Mouse (Mus musculus): Measurements from ENCODE around the gene Ttc16. TPM values are rescaled to one million over a fixed set of nuclear protein-coding genes. Genes with fewer than 3 reads are reported as not detected.

The Ttc16 gene
- 0.69 and 0.95 TPM in 2 replicates for polyA plus RNA-seq (2015; fragmentation: Nextera tagmentation; extraction: Ambion mirVana)

GRCm38 (mm10) chr2:32775359-32776074 is at the start of gene Ttc16, which contains the start of gene Ptrh1:
Ttc16 (minus strand) TSS chr2:32775633.
Ptrh1 (plus strand) TSS chr2:32775786.
- peak; percentile 97 for DNase-seq (ENCODE audit: low spot score)

DNA sequence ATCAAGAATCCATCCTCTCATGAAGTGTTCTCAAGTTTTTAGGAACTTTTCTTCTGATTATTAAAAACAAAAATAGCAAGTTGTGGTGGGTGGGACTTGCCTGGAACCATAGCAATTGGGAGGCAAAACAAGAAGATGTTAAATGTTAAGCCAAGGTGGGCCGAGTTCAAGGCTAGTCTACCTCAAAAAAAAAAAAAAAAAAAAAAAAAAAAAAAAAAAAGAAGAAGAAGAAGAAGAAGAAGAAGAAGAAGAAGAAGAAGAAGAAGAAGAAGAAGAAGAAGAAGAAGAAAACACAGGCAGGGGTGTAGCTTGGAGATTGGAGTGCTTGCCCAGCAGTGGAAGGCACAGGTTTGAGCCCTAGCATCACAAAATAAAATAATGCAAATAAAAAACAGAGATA is 49.3 kb upstream of the Ttc16 start:
- no peak for DNase-seq (ENCODE audit: low spot score)

- DNase-seq (ENCODE audit: low spot score), result no peak
Observed at GRCm38 (mm10) chr2:32824181-32824580, 48.7 kb upstream of the Ttc16 start.

DNA sequence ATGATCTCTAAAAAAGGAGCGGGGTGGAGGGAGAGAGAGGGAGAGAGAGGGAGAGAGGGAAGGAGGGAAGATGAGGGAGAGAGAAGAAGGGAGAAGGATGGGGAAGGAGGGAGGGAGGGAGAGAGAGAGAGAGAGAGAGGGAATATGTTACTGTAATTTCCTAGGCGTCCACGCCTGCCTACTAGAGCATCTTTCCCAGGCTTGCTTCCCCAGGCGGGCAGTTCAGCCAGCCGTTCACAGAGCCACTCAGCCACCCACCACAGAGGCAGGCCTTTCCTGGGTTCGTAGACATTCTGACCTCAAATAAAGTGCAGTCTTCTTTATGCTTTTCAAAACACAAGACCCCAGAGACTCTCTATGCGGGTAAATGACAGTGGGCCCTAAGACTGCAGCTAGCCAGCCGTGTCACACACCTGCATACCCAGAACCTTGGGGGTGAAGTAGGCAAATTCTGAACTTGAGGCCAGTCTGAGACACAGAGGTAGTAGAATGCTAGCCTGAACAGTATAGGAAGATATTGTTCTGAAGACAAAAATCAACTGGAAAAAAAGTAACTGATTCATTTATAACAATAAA is 48.2 kb upstream of the Ttc16 start:
- DNase-seq (ENCODE audit: low spot score), result no peak

DNA sequence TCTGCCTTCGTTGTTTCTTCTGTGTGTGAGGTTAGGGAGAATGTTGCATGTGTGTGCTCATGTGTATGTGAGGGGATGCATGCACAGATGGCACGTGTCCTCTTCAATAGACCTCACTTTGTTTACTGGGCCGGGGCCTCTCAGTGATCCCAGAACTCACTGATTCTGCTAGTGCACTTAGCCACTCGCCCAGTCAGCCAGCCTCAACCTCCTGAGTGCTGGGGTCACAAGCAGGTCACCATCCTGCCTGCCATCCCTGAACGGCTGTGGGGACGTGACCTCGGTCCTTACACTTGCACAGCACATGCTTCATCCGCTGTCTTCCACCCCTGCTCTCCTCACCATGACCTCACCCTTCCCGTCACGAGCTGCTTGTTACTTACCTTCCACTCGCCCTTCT is 47.7 kb upstream of the Ttc16 start:
- DNase-seq (ENCODE audit: low spot score), result no peak

DNA sequence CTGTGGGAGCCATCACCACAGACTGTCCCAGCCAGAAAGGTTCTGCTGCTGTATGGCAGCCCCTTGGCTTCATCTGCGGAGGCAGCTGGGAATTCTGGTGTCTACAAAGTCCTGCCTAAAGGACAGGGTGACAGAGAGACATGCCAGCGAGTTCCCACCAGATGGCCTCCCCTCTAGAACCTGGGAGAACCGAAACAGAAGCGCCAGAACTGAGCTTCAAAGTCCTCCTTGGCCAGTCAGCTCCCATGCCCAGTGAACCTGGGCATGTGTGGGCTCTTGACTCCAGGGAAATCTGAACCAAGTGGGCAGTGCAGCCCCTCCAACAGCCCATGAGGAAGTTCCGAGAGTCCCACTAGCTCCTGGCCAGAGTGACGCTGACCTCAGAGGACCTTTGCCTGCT is 47.2 kb upstream of the Ttc16 start:
- no peak for DNase-seq (ENCODE audit: low spot score)

- peak; percentile 63 for DNase-seq (ENCODE audit: low spot score)
Observed at GRCm38 (mm10) chr2:32821041-32821802, 45.8 kb upstream of the Ttc16 start.

DNA sequence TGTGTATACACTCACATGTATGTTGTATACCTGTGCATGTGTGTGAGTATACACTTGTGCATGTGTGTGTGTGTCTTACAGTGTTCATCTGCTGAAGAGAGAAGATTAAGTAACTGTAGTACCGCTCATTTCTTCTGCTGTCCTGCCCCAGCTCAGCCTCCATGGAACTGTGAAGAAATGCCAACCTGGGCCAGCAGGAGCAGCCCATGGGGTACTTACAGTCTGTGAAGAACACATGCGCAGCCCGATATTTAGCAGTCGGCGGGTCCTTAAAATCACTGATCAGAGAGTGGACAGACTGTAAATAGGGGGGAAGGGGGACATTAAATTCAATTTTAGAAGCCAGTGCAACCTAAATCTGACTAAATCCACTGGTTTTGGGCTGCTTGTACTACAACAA is 42.8 kb upstream of the Ttc16 start:
- no peak for DNase-seq (ENCODE audit: low spot score)

- DNase-seq (ENCODE audit: low spot score), result no peak
Observed at GRCm38 (mm10) chr2:32817589-32817988, 42.2 kb upstream of the Ttc16 start.

DNA sequence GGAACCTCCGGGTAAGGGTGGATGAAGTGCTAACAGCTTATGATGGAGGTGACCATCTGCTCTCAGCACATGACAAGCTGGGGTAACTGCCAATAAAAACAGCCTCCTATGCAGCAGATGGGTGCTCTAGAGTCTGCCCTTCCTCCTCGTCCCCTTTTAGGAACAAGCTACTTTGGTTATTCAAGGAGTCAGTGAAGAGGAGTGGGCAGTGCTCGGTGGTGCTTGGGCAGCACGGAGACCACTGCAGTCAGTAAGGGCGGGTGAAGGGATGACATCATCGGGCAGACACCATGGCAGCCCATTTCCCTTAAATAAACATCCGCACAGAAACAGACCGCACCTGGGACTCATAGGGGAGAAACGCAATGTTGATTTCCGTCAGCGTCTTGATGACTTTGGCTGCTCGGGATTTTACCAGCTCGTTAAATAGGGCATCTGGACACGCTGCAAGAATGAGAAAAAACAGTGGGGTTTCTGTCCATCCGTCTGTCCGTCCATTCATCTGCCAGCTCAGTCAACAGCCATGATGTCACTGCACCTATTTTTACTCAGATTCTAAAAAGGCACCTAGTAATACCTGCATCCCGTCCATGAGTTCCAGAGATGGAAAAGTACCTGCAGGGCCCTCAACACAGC is 41.6 kb upstream of the Ttc16 start:
- no peak for DNase-seq (ENCODE audit: low spot score)

- DNase-seq (ENCODE audit: low spot score), result no peak
Observed at GRCm38 (mm10) chr2:32816497-32816896, 41.1 kb upstream of the Ttc16 start.

- DNase-seq (ENCODE audit: low spot score), result no peak
Observed at GRCm38 (mm10) chr2:32811959-32812358, 36.5 kb upstream of the Ttc16 start.

- DNase-seq (ENCODE audit: low spot score), result no peak
Observed at GRCm38 (mm10) chr2:32808816-32809566, 33.6 kb upstream of the Ttc16 start.

- no peak for DNase-seq (ENCODE audit: low spot score)
Observed at GRCm38 (mm10) chr2:32798251-32798962, 23.0 kb upstream of the Ttc16 start.

DNA sequence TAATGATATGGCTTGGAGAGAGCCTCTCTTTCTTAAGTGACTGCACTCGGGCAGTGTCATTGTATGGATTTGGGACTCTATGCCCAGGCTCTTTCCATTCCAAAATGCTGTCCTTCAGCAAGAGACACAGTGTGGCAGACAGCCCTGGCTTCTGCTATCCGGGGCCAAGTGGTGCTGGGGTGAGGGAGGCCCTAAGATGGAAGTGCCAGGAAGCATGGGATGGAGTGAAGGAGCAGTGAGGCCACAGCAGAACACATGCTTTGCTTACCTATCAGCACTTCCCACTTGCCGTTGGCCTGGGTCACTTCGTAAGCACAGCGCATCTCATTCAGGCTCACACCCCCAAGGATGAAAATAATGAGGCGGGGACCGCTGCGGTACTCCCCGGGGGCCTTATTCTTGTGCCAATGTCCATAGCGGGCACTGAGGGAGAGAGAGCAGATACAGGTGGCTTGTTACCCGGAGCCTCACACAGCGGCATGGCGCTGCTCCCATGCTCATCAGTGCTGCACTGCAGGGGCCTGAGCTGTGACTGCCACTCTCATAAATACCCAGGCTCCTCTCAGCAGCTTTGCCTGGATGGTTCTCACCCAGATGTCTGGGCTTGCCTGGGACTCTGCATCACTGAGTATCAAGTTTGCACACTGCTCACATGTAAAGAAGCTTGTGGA is 20.4 kb upstream of the Ttc16 start:
- DNase-seq (ENCODE audit: low spot score), result no peak

DNA sequence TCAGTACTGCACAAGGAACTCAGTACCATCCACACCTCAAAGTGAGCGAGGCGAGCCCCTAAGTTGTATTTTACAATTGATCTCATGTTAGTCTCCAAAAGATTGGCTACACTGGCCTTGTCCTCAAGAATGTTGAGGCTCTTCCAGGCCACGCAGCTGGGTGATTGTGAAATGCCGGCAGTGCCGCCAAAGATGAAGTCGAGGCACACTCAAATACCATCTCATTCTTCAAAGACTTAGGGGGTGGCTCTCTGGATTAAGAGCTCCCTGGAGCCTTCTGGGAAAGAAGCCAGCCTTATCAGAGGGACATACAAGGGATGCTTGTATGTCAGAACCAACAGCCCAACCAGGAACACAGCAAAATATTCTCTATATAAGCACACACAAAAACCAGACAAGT is 15.9 kb upstream of the Ttc16 start:
- no peak for DNase-seq (ENCODE audit: low spot score)

GRCm38 (mm10) chr2:32788581-32788980 is 13.1 kb upstream of the Ttc16 start:
- no peak for DNase-seq (ENCODE audit: low spot score)

DNA sequence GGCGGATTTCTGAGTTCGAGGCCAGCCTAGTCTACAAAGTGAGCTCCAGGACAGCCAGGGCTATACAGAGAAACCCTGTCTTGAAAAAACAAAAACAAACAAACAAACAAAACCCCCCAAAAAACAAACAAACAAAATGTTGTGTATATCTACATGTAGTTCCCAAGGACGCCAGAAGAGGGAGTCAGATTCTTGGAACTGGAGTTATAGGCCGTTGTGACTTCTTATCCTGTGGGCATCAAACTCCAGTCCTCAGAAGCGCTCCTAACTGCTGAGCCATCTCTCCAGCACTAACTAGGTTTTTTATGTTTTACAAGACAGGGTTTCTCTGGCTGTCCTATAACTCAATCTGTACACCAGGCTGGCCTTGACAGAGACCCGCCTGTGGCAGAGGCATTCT is 11.7 kb upstream of the Ttc16 start:
- DNase-seq (ENCODE audit: low spot score), result no peak

DNA sequence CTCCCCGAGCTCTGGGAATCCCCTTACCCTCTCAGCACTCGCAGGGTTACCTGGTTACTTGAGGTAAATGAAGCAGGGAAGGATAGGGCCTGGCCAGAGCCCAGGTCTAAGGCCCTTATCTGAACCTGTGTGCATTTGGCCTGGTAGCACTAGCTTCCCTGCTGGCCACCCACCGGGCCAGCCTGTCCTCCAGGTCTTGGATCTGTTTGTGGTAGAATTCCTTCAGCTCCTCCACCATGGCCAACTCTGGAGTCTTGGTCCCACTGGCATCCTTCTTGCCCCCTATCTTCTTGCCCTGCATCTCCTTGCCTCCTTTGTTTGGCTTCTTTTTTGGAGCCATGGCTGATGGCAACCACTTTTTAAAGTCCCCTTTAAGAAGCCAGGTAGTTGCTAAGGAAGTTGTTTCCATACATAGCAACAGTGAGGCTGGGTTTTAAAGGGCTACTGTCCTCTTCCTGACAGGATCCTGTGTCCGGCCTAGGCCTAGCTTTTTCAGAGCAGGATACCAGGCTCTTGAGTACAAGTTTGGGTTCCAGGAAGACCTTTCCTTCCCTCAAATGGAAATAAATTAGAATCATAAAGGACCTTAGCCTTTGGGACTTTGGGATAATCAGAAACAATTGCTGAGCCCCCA is 8.7 kb upstream of the Ttc16 start, which contains the start of gene Cfap157:
Gene Cfap157 (minus strand): TSS at position 381 of the 634 bp plus-strand sequence.
- DNase-seq (ENCODE audit: low spot score), result no peak

Data from thymus, postnatal 0 days (tissue).